Mouse (Mus musculus) embryonic facial prominence, embryonic 11.5 days (tissue): ENCODE measurements at regions not wholly inside any gene's neighbourhood (a gene's known extent, or its start where the extent isn't known, plus 50 kb on each side); places are given as distances from the start of the nearest gene placed in this dataset.

Source experiments
- ATAC-seq: fragments of 200-750 bp; cut with Nextera tagmentation; replicated peaks from 2 replicates; pipeline ENCODE4 v1.8.0; 2017; ENCODE audit warnings: low read depth; ENCODE audit not compliant: insufficient number of reproducible peaks, low FRiP score, low TSS enrichment
- DNase-seq: peaks from one replicate; pipeline ENCODE4 v3.0.0-alpha.2; 2015; ENCODE audit warnings: low spot score
- H3K27ac ChIP-seq: fragments of 300-500 bp; sonication (generic); replicated peaks from 2 replicates; pipeline ENCODE4 v1.5.1; 2014; ENCODE audit warnings: mild to moderate bottlenecking, low read depth, low read length, control low read depth
- H3K27me3 ChIP-seq: fragments of 300-500 bp; sonication (generic); 2 replicates; pipeline ENCODE4 v1.6.1; 2014; ENCODE audit warnings: mild to moderate bottlenecking, low read length, moderate library complexity, mixed read lengths; ENCODE audit not compliant: control insufficient read depth, insufficient read depth
- H3K36me3 ChIP-seq: fragments of 300-500 bp; sonication (generic); replicated peaks from 2 replicates; pipeline ENCODE4 v1.6.1; 2014; ENCODE audit warnings: low read depth, mild to moderate bottlenecking, low read length, moderate library complexity, mixed read lengths; ENCODE audit not compliant: control insufficient read depth, insufficient read depth
- H3K4me1 ChIP-seq: fragments of 300-500 bp; sonication (generic); 2 replicates; pipeline ENCODE4 v1.6.1; 2014; ENCODE audit warnings: low read length, mixed read lengths; ENCODE audit not compliant: control insufficient read depth, insufficient read depth
- H3K4me2 ChIP-seq: fragments of 300-500 bp; sonication (generic); 2 replicates; pipeline ENCODE4 v1.6.1; 2014; ENCODE audit warnings: low read depth, mild to moderate bottlenecking, control low read depth, low read length, moderate library complexity
- H3K4me3 ChIP-seq: fragments of 300-500 bp; sonication (generic); 2 replicates; pipeline ENCODE4 v1.5.1; 2014; ENCODE audit warnings: low read depth, low read length, control low read depth
- H3K9ac ChIP-seq: fragments of 300-500 bp; sonication (generic); replicated peaks from 2 replicates; pipeline ENCODE4 v1.6.1; 2014; ENCODE audit warnings: mild to moderate bottlenecking, control low read depth, low read length
- H3K9me3 ChIP-seq: fragments of 300-500 bp; sonication (generic); replicated peaks from 2 replicates; pipeline ENCODE4 v1.6.1; 2016; ENCODE audit warnings: mild to moderate bottlenecking, low read length, inconsistent platforms, mixed read lengths; ENCODE audit not compliant: control insufficient read depth
- WGBS: fragments of 180-500 bp; shearing (Covaris S2); extraction: QIAGEN DNeasy Blood & Tissue Kit; methylation state at CpG from one replicate; pipeline ENCODE4 v1.1.7; 2014; 5-methylcytosine and 5-hydroxymethylcytosine counted together

- DNase-seq, result peak; percentile 10
- Histone ChIP-seq H3K27ac (peak overlapping the region; percentile 59; the same call in 1 of the 2 replicates), H3K4me2 (no peak overlapping the region), H3K36me3 (no peaks in the 10 kb centered on the region), H3K4me1 (peaks cover 3% of the 10 kb centered on the region; the same call in 1 of the 2 replicates), H3K9ac (no peak overlapping the region), H3K9me3 (no peaks in the 10 kb centered on the region), H3K27me3 (no peaks in the 10 kb centered on the region), H3K4me3 (no peak overlapping the region)
- ATAC-seq, result 0 out of 2 replicates have a peak, but pooled peaks have one; percentile 39
- 56% methylated on average over 4 of the region's 4 CpGs for WGBS
These were observed 202.6 kb upstream of the Gm21897 start for GRCm38 (mm10) chr16:15114574-15115230.

- Histone ChIP-seq H3K27ac (no peak overlapping the region), H3K4me2 (no peak overlapping the region), H3K36me3 (no peaks in the 10 kb centered on the region), H3K9me3 (no peaks in the 10 kb centered on the region), H3K4me3 (no peak overlapping the region), H3K9ac (no peak overlapping the region), H3K27me3 (no peaks in the 10 kb centered on the region), H3K4me1 (peaks cover 3% of the 10 kb centered on the region; the same call in 1 of the 2 replicates)
- DNase-seq (no peak), ATAC-seq (no peak)
- 42% methylated on average over 2 of the region's 2 CpGs for WGBS
These were observed 201.9 kb upstream of the Gm21897 start for GRCm38 (mm10) chr16:15115386-15115785.

GRCm38 (mm10) chr16:15119799-15120198, 197.5 kb upstream of the Gm21897 start:
- Histone ChIP-seq H3K4me2 (no peak overlapping the region), H3K9ac (no peak overlapping the region), H3K9me3 (no peaks in the 10 kb centered on the region), H3K4me3 (no peak overlapping the region), H3K27me3 (no peaks in the 10 kb centered on the region), H3K27ac (no peak overlapping the region), H3K36me3 (no peaks in the 10 kb centered on the region), H3K4me1 (no peaks in the 10 kb centered on the region)
- peak; percentile 57 for DNase-seq
- WGBS, result 52% methylated on average over 1 of the region's 1 CpGs
- ATAC-seq, result no peak

- ATAC-seq (no peak), DNase-seq (no peak)
- Histone ChIP-seq H3K4me1 (no peaks in the 10 kb centered on the region), H3K9me3 (no peaks in the 10 kb centered on the region), H3K27ac (no peak overlapping the region), H3K4me2 (no peak overlapping the region), H3K4me3 (no peak overlapping the region), H3K9ac (no peak overlapping the region), H3K27me3 (no peaks in the 10 kb centered on the region), H3K36me3 (no peaks in the 10 kb centered on the region)
- WGBS, result 87% methylated on average over 2 of the region's 2 CpGs
These were observed 188.3 kb upstream of the Gm21897 start for GRCm38 (mm10) chr16:15128996-15129395.

- H3K27ac ChIP-seq, result no peak overlapping the region
- H3K9me3 ChIP-seq, result no peaks in the 10 kb centered on the region
- H3K27me3 ChIP-seq, result no peaks in the 10 kb centered on the region
- H3K36me3 ChIP-seq, result no peaks in the 10 kb centered on the region
- H3K9ac ChIP-seq, result no peak overlapping the region
- DNase-seq (no peak), ATAC-seq (no peak)
- no peaks in the 10 kb centered on the region for H3K4me1 ChIP-seq
- H3K4me2 ChIP-seq, result no peak overlapping the region
- H3K4me3 ChIP-seq, result no peak overlapping the region
- 82% methylated on average over 2 of the region's 2 CpGs for WGBS
These were observed 187.5 kb upstream of the Gm21897 start for GRCm38 (mm10) chr16:15129806-15130205.

- Histone ChIP-seq H3K9ac (no peak overlapping the region), H3K9me3 (no peaks in the 10 kb centered on the region), H3K4me2 (no peak overlapping the region), H3K27me3 (no peaks in the 10 kb centered on the region), H3K4me1 (no peaks in the 10 kb centered on the region), H3K4me3 (no peak overlapping the region), H3K27ac (no peak overlapping the region), H3K36me3 (no peaks in the 10 kb centered on the region)
- no peak for DNase-seq
- WGBS, result 82% methylated on average over 2 of the region's 2 CpGs
- no peak for ATAC-seq
These were observed 159.4 kb upstream of the Gm21897 start for GRCm38 (mm10) chr16:15157852-15158251.

GRCm38 (mm10) chr16:15175516-15175915, 141.7 kb upstream of the Gm21897 start:
- ATAC-seq, result no peak
- H3K9ac ChIP-seq, result no peak overlapping the region
- 95% methylated on average over 3 of the region's 3 CpGs for WGBS
- no peak overlapping the region for H3K4me3 ChIP-seq
- H3K4me1 ChIP-seq, result no peaks in the 10 kb centered on the region
- no peak for DNase-seq
- H3K4me2 ChIP-seq, result no peak overlapping the region
- no peaks in the 10 kb centered on the region for H3K27me3 ChIP-seq
- H3K27ac ChIP-seq, result no peak overlapping the region
- H3K36me3 ChIP-seq, result no peaks in the 10 kb centered on the region
- H3K9me3 ChIP-seq, result no peaks in the 10 kb centered on the region

- no peaks in the 10 kb centered on the region for H3K27me3 ChIP-seq
- H3K4me2 ChIP-seq, result no peak overlapping the region
- H3K4me1 ChIP-seq, result no peaks in the 10 kb centered on the region
- no peak overlapping the region for H3K4me3 ChIP-seq
- WGBS, result 97% methylated on average over 1 of the region's 1 CpGs
- no peak overlapping the region for H3K27ac ChIP-seq
- H3K36me3 ChIP-seq, result no peaks in the 10 kb centered on the region
- DNase-seq (no peak), ATAC-seq (no peak)
- no peaks in the 10 kb centered on the region for H3K9me3 ChIP-seq
- H3K9ac ChIP-seq, result no peak overlapping the region
These were observed 131.5 kb upstream of the Gm21897 start for GRCm38 (mm10) chr16:15185714-15186113.
